Mouse (Mus musculus): ENCODE measurements around the gene Aff3. TPM values are rescaled to one million over a fixed set of nuclear protein-coding genes. Genes with fewer than 3 reads are reported as not detected.

Gene Aff3
- polyA plus RNA-seq, 2 experiments: 0.18 to 0.22 TPM

DNA sequence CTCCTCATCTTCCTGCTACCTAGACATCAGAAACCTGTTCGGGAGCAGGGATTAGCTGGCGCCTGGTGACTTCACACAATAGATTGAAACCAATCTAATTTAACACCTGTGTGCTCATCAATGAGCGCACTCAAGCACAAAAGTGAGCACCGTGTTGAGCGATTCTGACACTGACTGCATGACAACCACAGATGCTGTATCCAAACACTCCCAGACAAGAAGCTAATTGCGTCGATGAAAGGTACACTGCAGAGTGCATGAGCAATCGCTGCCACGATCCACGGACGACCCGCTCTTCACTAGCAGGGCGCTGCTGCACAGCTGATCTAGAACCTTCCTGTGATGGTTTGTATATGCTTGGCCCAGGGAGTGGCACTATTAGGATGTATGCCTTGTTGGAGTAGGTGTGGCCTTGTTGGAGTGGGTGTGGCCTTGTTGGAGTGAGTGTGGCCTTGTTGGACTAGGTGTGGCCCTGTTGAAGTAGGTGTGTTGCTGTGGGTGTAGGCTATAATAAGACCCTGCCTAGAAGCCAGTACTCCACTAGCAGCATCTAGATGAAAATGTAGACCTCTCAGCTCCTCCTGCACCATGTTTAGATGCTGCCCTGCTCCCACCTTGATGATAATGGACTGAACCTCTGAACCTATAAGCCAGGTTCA lies 161.2 kb downstream of the Aff3 start:
- ATAC-seq (ENCODE audit: insufficient read depth) (peak; percentile 68), DNase-seq (ENCODE audit: low read depth in 3 of 3, low spot score in 3 of 3) (no peak)
- TF ChIP-seq CTCF (IDR thresholded peaks at IDR 0.05; ENCODE audit: low read depth) (no peak), EP300 (IDR thresholded peaks at IDR 0.05; ENCODE audit: low read depth) (no peak)
- Histone ChIP-seq H3K27ac (no peak overlapping the region), H3K9ac (replicated peaks) (no peak overlapping the region), H3K27me3 (ENCODE audit: control insufficient read depth, insufficient read depth, low read length) (no peaks in the 10 kb centered on the region), H3K9me3 (ENCODE audit: control insufficient read depth, low read length) (no peaks in the 10 kb centered on the region), H3K4me1 (replicated peaks; ENCODE audit: control insufficient read depth in 2 of 2, insufficient read depth in 2 of 2, low read length in 1 of 2) (peaks cover 10 to 28% of the 10 kb centered on the region in 2 experiments), H3K4me3 (ENCODE audit: insufficient read depth in 1 of 2, low read depth in 2 of 2, low read length in 2 of 2) (no peak overlapping the region), H3K36me3 (replicated peaks; ENCODE audit: control insufficient read depth, insufficient read depth, low read depth) (no peaks in the 10 kb centered on the region), H3K4me2 (ENCODE audit: low read depth) (no peak overlapping the region)
- WGBS (ENCODE audit: insufficient replicate concordance): 84% methylated on average over 13 of the region's 13 CpGs

- no peak overlapping the region for H3K4me3 ChIP-seq (ENCODE audit: insufficient read depth in 1 of 2, low read depth in 2 of 2, low read length in 2 of 2)
- peaks cover 10 to 26% of the 10 kb centered on the region in 2 experiments for H3K4me1 ChIP-seq (replicated peaks; ENCODE audit: control insufficient read depth in 2 of 2, insufficient read depth in 2 of 2, low read length in 1 of 2)
- H3K27ac ChIP-seq: no peak overlapping the region
- H3K27me3 ChIP-seq (ENCODE audit: control insufficient read depth, insufficient read depth, low read length): no peaks in the 10 kb centered on the region
- no peak overlapping the region for H3K4me2 ChIP-seq (ENCODE audit: low read depth)
- H3K9me3 ChIP-seq (ENCODE audit: control insufficient read depth, low read length): no peaks in the 10 kb centered on the region
- ATAC-seq (ENCODE audit: insufficient read depth): no peak
- H3K36me3 ChIP-seq (replicated peaks; ENCODE audit: control insufficient read depth, insufficient read depth, low read depth): no peaks in the 10 kb centered on the region
- TF ChIP-seq CTCF (IDR thresholded peaks at IDR 0.05; ENCODE audit: low read depth) (no peak), EP300 (IDR thresholded peaks at IDR 0.05; ENCODE audit: low read depth) (no peak)
- no peak for DNase-seq (ENCODE audit: low read depth in 3 of 3, low spot score in 3 of 3)
- 62% methylated on average over 7 of the region's 7 CpGs for WGBS (ENCODE audit: insufficient replicate concordance)
- H3K9ac ChIP-seq (replicated peaks): no peak overlapping the region
Observed at GRCm38 (mm10) chr1:38502797-38503196, 162.0 kb downstream of the Aff3 start.

DNA sequence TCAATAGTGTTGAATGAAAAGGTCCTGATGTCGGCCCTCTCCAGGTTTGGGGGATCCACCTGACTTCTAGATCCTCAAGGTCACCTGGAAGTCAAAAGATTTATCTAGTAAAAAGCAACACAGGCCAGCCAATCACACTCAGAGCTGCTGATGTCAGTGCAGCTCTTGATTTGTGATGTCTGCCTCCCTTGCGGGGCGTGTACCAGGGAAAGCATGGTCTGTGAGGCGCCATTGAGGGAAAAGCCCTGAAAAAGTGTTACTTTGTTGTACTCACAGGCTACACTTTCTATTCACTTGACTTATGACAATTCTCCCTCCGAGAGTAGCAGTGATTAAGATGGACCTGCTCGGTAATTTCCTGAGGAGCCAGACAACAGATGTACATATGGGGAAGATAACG lies 163.5 kb downstream of the Aff3 start:
- H3K27me3 ChIP-seq (ENCODE audit: control insufficient read depth, insufficient read depth, low read length): no peaks in the 10 kb centered on the region
- no peak overlapping the region for H3K4me3 ChIP-seq (ENCODE audit: insufficient read depth in 1 of 2, low read depth in 2 of 2, low read length in 2 of 2)
- no peak for DNase-seq (ENCODE audit: low read depth in 3 of 3, low spot score in 3 of 3)
- H3K9ac ChIP-seq (replicated peaks): no peak overlapping the region
- no peak overlapping the region for H3K27ac ChIP-seq
- peaks cover 10 to 21% of the 10 kb centered on the region in 2 experiments for H3K4me1 ChIP-seq (replicated peaks; ENCODE audit: control insufficient read depth in 2 of 2, insufficient read depth in 2 of 2, low read length in 1 of 2)
- no peaks in the 10 kb centered on the region for H3K9me3 ChIP-seq (ENCODE audit: control insufficient read depth, low read length)
- ATAC-seq (ENCODE audit: insufficient read depth): no peak
- H3K4me2 ChIP-seq (ENCODE audit: low read depth): no peak overlapping the region
- TF ChIP-seq CTCF (IDR thresholded peaks at IDR 0.05; ENCODE audit: low read depth): no peak
- no peak for TF ChIP-seq EP300 (IDR thresholded peaks at IDR 0.05; ENCODE audit: low read depth)
- WGBS (ENCODE audit: insufficient replicate concordance): 65% methylated on average over 7 of the region's 7 CpGs
- no peaks in the 10 kb centered on the region for H3K36me3 ChIP-seq (replicated peaks; ENCODE audit: control insufficient read depth, insufficient read depth, low read depth)

DNA sequence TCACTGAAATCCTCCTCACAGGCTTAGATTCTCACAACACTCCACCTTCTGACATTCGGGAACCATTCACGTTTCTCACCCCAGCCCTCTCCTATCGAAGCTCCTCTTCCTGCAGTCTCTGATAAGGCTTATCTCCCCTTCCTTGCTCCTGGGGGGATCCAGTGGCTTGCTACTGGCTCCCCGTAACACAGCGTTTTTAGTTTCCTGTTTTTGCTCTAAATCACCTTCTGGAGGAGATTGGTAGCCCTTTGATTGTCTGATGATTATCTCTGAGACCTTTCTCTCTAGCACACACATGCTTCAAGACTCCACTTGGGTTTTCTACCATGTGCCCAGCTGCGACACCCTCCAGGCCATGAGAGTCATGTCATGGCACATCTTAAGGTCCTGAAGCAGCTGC lies 165.3 kb downstream of the Aff3 start:
- 2% methylated on average over 6 of the region's 6 CpGs for WGBS (ENCODE audit: insufficient replicate concordance)
- H3K36me3 ChIP-seq (replicated peaks; ENCODE audit: control insufficient read depth, insufficient read depth, low read depth): no peaks in the 10 kb centered on the region
- TF ChIP-seq EP300 (IDR thresholded peaks at IDR 0.05; ENCODE audit: low read depth) (peak; percentile 62), CTCF (IDR thresholded peaks at IDR 0.05; ENCODE audit: low read depth) (no peak)
- ATAC-seq (ENCODE audit: insufficient read depth) (peak; percentile 56; the same call in 1 of the 2 replicates), DNase-seq (ENCODE audit: low read depth in 3 of 3, low spot score in 3 of 3) (peak; percentile 23 to 37 (median 25))
- no peak overlapping the region for H3K4me2 ChIP-seq (ENCODE audit: low read depth)
- no peaks in the 10 kb centered on the region for H3K27me3 ChIP-seq (ENCODE audit: control insufficient read depth, insufficient read depth, low read length)
- no peaks in the 10 kb centered on the region for H3K9me3 ChIP-seq (ENCODE audit: control insufficient read depth, low read length)
- no peak overlapping the region for H3K9ac ChIP-seq (replicated peaks)
- no peak overlapping the region for H3K27ac ChIP-seq
- no peak overlapping the region for H3K4me3 ChIP-seq (ENCODE audit: insufficient read depth in 1 of 2, low read depth in 2 of 2, low read length in 2 of 2)
- H3K4me1 ChIP-seq (replicated peaks; ENCODE audit: control insufficient read depth in 2 of 2, insufficient read depth in 2 of 2, low read length in 1 of 2): peaks cover 10 to 21% of the 10 kb centered on the region in 2 experiments

- Histone ChIP-seq H3K27ac (no peak overlapping the region), H3K36me3 (replicated peaks; ENCODE audit: control insufficient read depth, insufficient read depth, low read depth) (no peaks in the 10 kb centered on the region), H3K4me2 (ENCODE audit: low read depth) (no peak overlapping the region), H3K9me3 (ENCODE audit: control insufficient read depth, low read length) (no peaks in the 10 kb centered on the region), H3K27me3 (ENCODE audit: control insufficient read depth, insufficient read depth, low read length) (no peaks in the 10 kb centered on the region), H3K4me3 (ENCODE audit: insufficient read depth in 1 of 2, low read depth in 2 of 2, low read length in 2 of 2) (no peak overlapping the region), H3K9ac (replicated peaks) (no peak overlapping the region), H3K4me1 (replicated peaks; ENCODE audit: control insufficient read depth in 2 of 2, insufficient read depth in 2 of 2, low read length in 1 of 2) (peaks cover 7 to 12% of the 10 kb centered on the region in 2 experiments)
- WGBS (ENCODE audit: insufficient replicate concordance): 43% methylated on average over 6 of the region's 6 CpGs
- TF ChIP-seq EP300 (IDR thresholded peaks at IDR 0.05; ENCODE audit: low read depth) (no peak), CTCF (IDR thresholded peaks at IDR 0.05; ENCODE audit: low read depth) (no peak)
- DNase-seq (ENCODE audit: low read depth in 3 of 3, low spot score in 3 of 3) (no peak), ATAC-seq (ENCODE audit: insufficient read depth) (no peak)
Observed at GRCm38 (mm10) chr1:38497576-38497975, 167.2 kb downstream of the Aff3 start.
